Mouse (Mus musculus): Measurements from ENCODE around the gene Gpr137. TPM values are rescaled to one million over a fixed set of nuclear protein-coding genes. Genes with fewer than 3 reads are reported as not detected.
"Not testable (repeated sequence)": the region's sequence is repeated elsewhere in the genome, so short reads cannot be mapped to it uniquely, and the experiment has no call there.

Gpr137 gene
- total RNA-seq (2014; rRNA removed) = 122 and 129 TPM in 2 replicates
- 65.6 and 68.7 TPM in 2 replicates for polyA plus RNA-seq (2015; fragmentation: Nextera tagmentation; extraction: Ambion mirVana)

- DNase-seq (ENCODE audit: low spot score) = peak; percentile 94
- TF ChIP-seq CTCF (IDR thresholded peaks at IDR 0.05; ENCODE audit: low read depth) = no peak
- Histone ChIP-seq H3K36me3 (ENCODE audit: insufficient read depth, low read length) (no peaks in the 10 kb centered on the region), H3K27ac (peak within 1 kb of the TSS; percentile 91), H3K4me2 (ENCODE audit: low read depth, low read length) (peak within 1 kb of the TSS; percentile 99), H3K9ac (replicated peaks; ENCODE audit: low read length) (peak within 1 kb of the TSS; percentile 80), H3K9me3 (ENCODE audit: low read length) (no peaks in the 10 kb centered on the region), H3K27me3 (ENCODE audit: insufficient read depth, low read length) (no peaks in the 10 kb centered on the region), H3K4me1 (ENCODE audit: insufficient read depth, low read length) (peaks cover 24% of the 10 kb centered on the region), H3K4me3 (ENCODE audit: low read length) (peak within 1 kb of the TSS; percentile 61)
- WGBS = under 1% methylated on average over 27 of the region's 27 CpGs
- ATAC-seq = peak; percentile 84
Measured at GRCm38 (mm10) chr19:6942249-6942691, at the start of gene Gpr137. TSS of gene Gpr137 (minus strand) at chr19:6942480.

DNA sequence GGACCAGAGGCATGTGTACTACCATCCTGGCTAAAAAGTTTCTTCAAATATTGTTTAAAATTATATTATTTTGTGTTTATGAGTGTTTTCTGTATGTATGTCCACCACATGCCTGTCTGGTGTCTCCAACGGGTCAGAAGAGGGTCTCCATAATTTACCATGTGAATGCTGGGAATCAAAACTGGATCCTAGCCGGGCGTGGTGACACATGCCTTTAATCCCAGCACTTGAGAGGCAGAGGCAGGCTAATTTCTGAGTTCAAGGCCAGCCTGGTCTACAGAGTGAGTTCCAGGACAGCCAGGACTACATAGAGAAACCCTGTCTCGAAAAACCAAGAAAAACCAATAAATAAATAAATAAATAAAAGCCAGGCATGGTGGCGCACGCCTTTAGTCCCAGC is 48.9 kb upstream of the Gpr137 start:
- not testable (repeated sequence) for ATAC-seq; H3K9me3 ChIP-seq (ENCODE audit: low read length); H3K9ac ChIP-seq (replicated peaks; ENCODE audit: low read length); H3K4me3 ChIP-seq (ENCODE audit: low read length); H3K27ac ChIP-seq; DNase-seq (ENCODE audit: low spot score); H3K27me3 ChIP-seq (ENCODE audit: insufficient read depth, low read length); H3K36me3 ChIP-seq (ENCODE audit: insufficient read depth, low read length); H3K4me2 ChIP-seq (ENCODE audit: low read depth, low read length)
- peaks cover 11% of the 10 kb centered on the region; the same call in 1 of the 2 replicates for H3K4me1 ChIP-seq (ENCODE audit: insufficient read depth, low read length)
- 92% methylated on average over 6 of the region's 6 CpGs for whole genome bisulfite sequencing

DNA sequence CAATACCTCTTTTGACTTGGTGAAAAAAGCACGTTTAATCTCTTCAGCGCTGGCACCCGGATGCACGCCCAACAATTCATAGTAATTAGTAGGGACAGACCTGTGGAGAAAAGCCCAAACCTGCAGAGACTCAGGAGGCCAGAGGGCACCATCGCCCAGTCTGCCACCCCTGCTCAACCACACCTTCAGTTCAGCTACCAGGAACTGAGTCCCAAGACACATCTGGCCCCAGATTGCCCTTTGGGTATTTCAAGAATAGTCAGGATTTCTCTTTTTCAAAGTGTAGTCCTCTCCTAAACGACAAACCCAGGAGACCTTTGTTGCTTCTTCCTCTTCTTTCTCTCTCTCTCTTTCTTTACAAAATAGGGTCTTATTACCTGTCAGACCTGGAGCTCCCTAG is 48.4 kb upstream of the Gpr137 start:
- Histone ChIP-seq H3K27me3 (ENCODE audit: insufficient read depth, low read length) (no peaks in the 10 kb centered on the region), H3K36me3 (ENCODE audit: insufficient read depth, low read length) (no peaks in the 10 kb centered on the region), H3K27ac (no peak overlapping the region), H3K4me1 (ENCODE audit: insufficient read depth, low read length) (peaks cover 11% of the 10 kb centered on the region; the same call in 1 of the 2 replicates), H3K4me2 (ENCODE audit: low read depth, low read length) (no peak overlapping the region), H3K9ac (replicated peaks; ENCODE audit: low read length) (no peak overlapping the region), H3K4me3 (ENCODE audit: low read length) (no peak overlapping the region), H3K9me3 (ENCODE audit: low read length) (no peaks in the 10 kb centered on the region)
- TF ChIP-seq CTCF (IDR thresholded peaks at IDR 0.05; ENCODE audit: low read depth) = no peak
- ATAC-seq (no peak), DNase-seq (ENCODE audit: low spot score) (no peak)
- 88% methylated on average over 6 of the region's 6 CpGs for WGBS

GRCm38 (mm10) chr19:6989251-6989650 is 47.0 kb upstream of the Gpr137 start:
- H3K27ac ChIP-seq = no peak overlapping the region
- H3K4me1 ChIP-seq (ENCODE audit: insufficient read depth, low read length) = no peaks in the 10 kb centered on the region
- WGBS = 87% methylated on average over 8 of the region's 8 CpGs
- H3K36me3 ChIP-seq (ENCODE audit: insufficient read depth, low read length) = peaks cover 8% of the 10 kb centered on the region; the same call in 1 of the 2 replicates
- TF ChIP-seq CTCF (IDR thresholded peaks at IDR 0.05; ENCODE audit: low read depth) = no peak
- DNase-seq (ENCODE audit: low spot score) (no peak), ATAC-seq (no peak)
- no peaks in the 10 kb centered on the region for H3K9me3 ChIP-seq (ENCODE audit: low read length)
- H3K4me2 ChIP-seq (ENCODE audit: low read depth, low read length) = no peak overlapping the region
- H3K9ac ChIP-seq (replicated peaks; ENCODE audit: low read length) = no peak overlapping the region
- no peaks in the 10 kb centered on the region for H3K27me3 ChIP-seq (ENCODE audit: insufficient read depth, low read length)
- H3K4me3 ChIP-seq (ENCODE audit: low read length) = no peak overlapping the region

GRCm38 (mm10) chr19:6987904-6988285 is 45.6 kb upstream of the Gpr137 start:
- Histone ChIP-seq H3K4me3 (ENCODE audit: low read length) (peak overlapping the region; percentile 58), H3K36me3 (ENCODE audit: insufficient read depth, low read length) (peaks cover 13% of the 10 kb centered on the region; the same call in 1 of the 2 replicates), H3K27ac (peak overlapping the region; percentile 75), H3K27me3 (ENCODE audit: insufficient read depth, low read length) (no peaks in the 10 kb centered on the region), H3K4me2 (ENCODE audit: low read depth, low read length) (peak overlapping the region; percentile 79), H3K9ac (replicated peaks; ENCODE audit: low read length) (peak overlapping the region; percentile 78), H3K9me3 (ENCODE audit: low read length) (no peaks in the 10 kb centered on the region), H3K4me1 (ENCODE audit: insufficient read depth, low read length) (no peaks in the 10 kb centered on the region)
- peak; percentile 1; the same call in 1 of the 2 replicates for ATAC-seq
- under 1% methylated on average over 8 of the region's 8 CpGs for WGBS
- DNase-seq (ENCODE audit: low spot score) = no peak
- TF ChIP-seq CTCF (IDR thresholded peaks at IDR 0.05; ENCODE audit: low read depth) = no peak

DNA sequence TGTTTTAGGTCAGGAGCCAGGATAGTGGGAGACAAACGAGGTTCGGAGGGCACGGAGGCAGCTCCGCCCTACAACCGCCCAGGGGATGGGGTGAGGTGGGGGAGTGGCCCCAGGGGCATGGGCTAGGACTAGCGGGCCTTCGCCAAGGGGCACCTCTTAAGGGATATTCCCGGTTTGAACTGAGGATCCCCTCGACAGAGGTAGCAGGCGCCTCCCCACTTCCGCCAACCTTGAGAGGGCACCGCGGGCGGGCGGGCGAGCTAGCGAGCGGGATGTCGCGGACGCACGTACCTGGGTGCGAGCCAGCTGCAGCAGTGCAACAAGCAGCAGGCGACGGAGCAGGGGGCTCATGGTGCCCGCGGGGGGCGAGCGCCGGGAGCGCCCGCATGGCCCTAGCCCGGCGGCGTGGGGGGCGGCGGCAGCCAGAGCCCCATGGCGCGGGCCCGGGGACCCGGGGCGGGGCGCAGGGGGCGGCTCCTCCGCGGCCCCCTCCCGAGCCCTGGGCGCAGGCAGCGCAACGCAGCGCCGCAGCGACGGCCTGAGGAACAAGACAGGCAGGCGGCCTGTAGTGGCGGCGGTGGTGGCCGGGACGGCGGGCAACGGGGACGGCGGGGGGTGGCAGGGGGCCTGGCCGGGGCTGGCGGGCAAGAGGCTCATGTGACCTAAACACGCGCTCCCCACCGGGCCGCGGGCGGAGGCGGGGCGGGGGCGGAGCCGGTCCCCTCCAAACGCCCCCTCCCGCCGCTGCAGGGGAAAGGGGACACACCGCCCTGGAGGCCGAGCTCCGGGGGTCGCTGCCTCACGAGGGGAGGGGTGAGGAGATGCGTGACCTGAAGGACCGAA is 45.0 kb upstream of the Gpr137 start, which contains the start of gene Vegfb:
Gene Vegfb (minus strand): TSS at position 591 of the 843 bp plus-strand sequence.
- TF ChIP-seq CTCF (IDR thresholded peaks at IDR 0.05; ENCODE audit: low read depth) = no peak
- Histone ChIP-seq H3K9ac (replicated peaks; ENCODE audit: low read length) (peak within 1 kb of the TSS; percentile 78), H3K36me3 (ENCODE audit: insufficient read depth, low read length) (peaks cover 17% of the 10 kb centered on the region; the same call in 1 of the 2 replicates), H3K27me3 (ENCODE audit: insufficient read depth, low read length) (no peaks in the 10 kb centered on the region), H3K9me3 (ENCODE audit: low read length) (no peaks in the 10 kb centered on the region), H3K4me3 (ENCODE audit: low read length) (peak within 1 kb of the TSS; percentile 58), H3K27ac (peak within 1 kb of the TSS; percentile 75), H3K4me1 (ENCODE audit: insufficient read depth, low read length) (no peaks in the 10 kb centered on the region), H3K4me2 (ENCODE audit: low read depth, low read length) (peak within 1 kb of the TSS; percentile 79)
- DNase-seq (ENCODE audit: low spot score) (peak; percentile 72), ATAC-seq (peak; percentile 52)
- WGBS = 3% methylated on average over 70 of the region's 85 CpGs
